Mouse (Mus musculus): Measurements from ENCODE around the gene Dgkz.

Dgkz gene

GRCm38 (mm10) chr2:91934016-91934415 is 41.6 kb downstream of the Dgkz start:
- DNase-seq, result peak; percentile 23 to 35

- DNase-seq, result peak; percentile 47 to 74
Measured at GRCm38 (mm10) chr2:91933471-91933870, 42.2 kb downstream of the Dgkz start.

- peak; percentile 63 to 70 for DNase-seq
Measured at GRCm38 (mm10) chr2:91932737-91933350, 42.8 kb downstream of the Dgkz start.

- peak; percentile 50 to 55 for DNase-seq
Measured at GRCm38 (mm10) chr2:91932160-91932711, 43.4 kb downstream of the Dgkz start, which contains the start of gene Mdk. Mdk (minus strand) TSS chr2:91932297.

- peak; percentile 77 to 83 for DNase-seq
Measured at GRCm38 (mm10) chr2:91931328-91932159, 44.1 kb downstream of the Dgkz start.

- DNase-seq, result peak in 1 of 2 experiments; percentile 50
Measured at GRCm38 (mm10) chr2:91930761-91931291, 44.8 kb downstream of the Dgkz start.

- peak; percentile 92 to 98 for DNase-seq
Measured at GRCm38 (mm10) chr2:91929936-91930335, 45.7 kb downstream of the Dgkz start.

GRCm38 (mm10) chr2:91929455-91929854 is 46.2 kb downstream of the Dgkz start:
- DNase-seq, result no peak

GRCm38 (mm10) chr2:91928534-91929350 is 46.9 kb downstream of the Dgkz start:
- DNase-seq, result peak in 1 of 2 experiments; percentile 49

GRCm38 (mm10) chr2:91927826-91928533 is 47.7 kb downstream of the Dgkz start:
- peak; percentile 91 to 94 for DNase-seq

- no peak for DNase-seq
Measured at GRCm38 (mm10) chr2:91926949-91927348, 48.7 kb downstream of the Dgkz start, which contains the start of gene Chrm4. Chrm4 (plus strand) TSS chr2:91927249.

- no peak for DNase-seq
Measured at GRCm38 (mm10) chr2:91925442-91925841, 50.2 kb downstream of the Dgkz start.

GRCm38 (mm10) chr2:91924726-91925125 is 50.9 kb downstream of the Dgkz start:
- DNase-seq, result no peak

GRCm38 (mm10) chr2:91923415-91924337 is 52.0 kb downstream of the Dgkz start:
- DNase-seq, result peak; percentile 91 to 93

GRCm38 (mm10) chr2:91922586-91923414 is 52.9 kb downstream of the Dgkz start:
- no peak for DNase-seq

GRCm38 (mm10) chr2:91921790-91922570 is 53.7 kb downstream of the Dgkz start:
- DNase-seq, result peak; percentile 85 to 88

- DNase-seq, result peak in 1 of 2 experiments; percentile 41
Measured at GRCm38 (mm10) chr2:91921181-91921789, 54.4 kb downstream of the Dgkz start.

- no peak for DNase-seq
Measured at GRCm38 (mm10) chr2:91920130-91920529, 55.5 kb downstream of the Dgkz start.
